Mouse (Mus musculus): Measurements from ENCODE around the gene Zfp955a. TPM values are rescaled to one million over a fixed set of nuclear protein-coding genes. Genes with fewer than 3 reads are reported as not detected.
A peak's percentile ranks its signal among the peaks of the same experiment; 100 is the strongest.
"Not testable (repeated sequence)": the region's sequence is repeated elsewhere in the genome, so short reads cannot be mapped to it uniquely, and the experiment has no call there.

Zfp955a gene
- polyA plus RNA-seq (2014; fragmentation: Nextera tagmentation; extraction: Ambion mirVana), result 18.8 and 19.1 TPM in 2 replicates

GRCm38 (mm10) chr17:33254530-33255318, at the start of gene Zfp955a:
Gene Zfp955a (minus strand): TSS chr17:33255145.
- not testable (repeated sequence) for H3K27ac ChIP-seq (replicated peaks; ENCODE audit: low read depth, low read length); H3K36me3 ChIP-seq (ENCODE audit: control insufficient read depth, insufficient read depth, low read length); H3K9ac ChIP-seq (ENCODE audit: low read length); H3K4me2 ChIP-seq (ENCODE audit: low read depth, severe bottlenecking); H3K4me1 ChIP-seq (ENCODE audit: control insufficient read depth, insufficient read depth, low read length); H3K27me3 ChIP-seq (ENCODE audit: control insufficient read depth, insufficient read depth, low read length); H3K9me3 ChIP-seq (ENCODE audit: control insufficient read depth, low read length); DNase-seq (ENCODE audit: low spot score); H3K4me3 ChIP-seq (ENCODE audit: low read depth, low read length)
- ATAC-seq (ENCODE audit: insufficient number of reproducible peaks, low FRiP score, low TSS enrichment, low read depth), result peak; percentile 92
- WGBS, result 24% methylated on average over 1 of the region's 34 CpGs

GRCm38 (mm10) chr17:33289876-33290149, 34.9 kb upstream of the Zfp955a start:
- not testable (repeated sequence) for H3K4me2 ChIP-seq (ENCODE audit: low read depth, severe bottlenecking); H3K27me3 ChIP-seq (ENCODE audit: control insufficient read depth, insufficient read depth, low read length); H3K4me3 ChIP-seq (ENCODE audit: low read depth, low read length); H3K36me3 ChIP-seq (ENCODE audit: control insufficient read depth, insufficient read depth, low read length); DNase-seq (ENCODE audit: low spot score); H3K27ac ChIP-seq (replicated peaks; ENCODE audit: low read depth, low read length); H3K9ac ChIP-seq (ENCODE audit: low read length); H3K4me1 ChIP-seq (ENCODE audit: control insufficient read depth, insufficient read depth, low read length); H3K9me3 ChIP-seq (ENCODE audit: control insufficient read depth, low read length)
- peak; percentile 51 for ATAC-seq (ENCODE audit: insufficient number of reproducible peaks, low FRiP score, low TSS enrichment, low read depth)
- no CpG with 5 or more reads among the region's 9 CpGs for WGBS

GRCm38 (mm10) chr17:33289039-33289875, 34.3 kb upstream of the Zfp955a start, which contains the start of gene Zfp955b:
Gene Zfp955b (plus strand): TSS chr17:33289544.
- not testable (repeated sequence) for H3K27me3 ChIP-seq (ENCODE audit: control insufficient read depth, insufficient read depth, low read length); H3K27ac ChIP-seq (replicated peaks; ENCODE audit: low read depth, low read length)
- peak; percentile 98 for ATAC-seq (ENCODE audit: insufficient number of reproducible peaks, low FRiP score, low TSS enrichment, low read depth)

GRCm38 (mm10) chr17:33268907-33269306, 14.0 kb upstream of the Zfp955a start:
- no peak overlapping the region for H3K4me3 ChIP-seq (ENCODE audit: low read depth, low read length)
- H3K27ac ChIP-seq (replicated peaks; ENCODE audit: low read depth, low read length), result no peak overlapping the region
- H3K36me3 ChIP-seq (ENCODE audit: control insufficient read depth, insufficient read depth, low read length), result no peaks in the 10 kb centered on the region
- no peak overlapping the region for H3K4me2 ChIP-seq (ENCODE audit: low read depth, severe bottlenecking)
- 88% methylated on average over 9 of the region's 9 CpGs for WGBS
- H3K9me3 ChIP-seq (ENCODE audit: control insufficient read depth, low read length), result no peaks in the 10 kb centered on the region
- no peaks in the 10 kb centered on the region for H3K4me1 ChIP-seq (ENCODE audit: control insufficient read depth, insufficient read depth, low read length)
- no peak for DNase-seq (ENCODE audit: low spot score)
- ATAC-seq (ENCODE audit: insufficient number of reproducible peaks, low FRiP score, low TSS enrichment, low read depth), result no peak
- H3K27me3 ChIP-seq (ENCODE audit: control insufficient read depth, insufficient read depth, low read length), result no peaks in the 10 kb centered on the region
- H3K9ac ChIP-seq (ENCODE audit: low read length), result no peak overlapping the region

More at GRCm38 (mm10) chr17:33289039-33289875, 34.3 kb upstream of the Zfp955a start, which contains the start of gene Zfp955b:
- WGBS, result no CpG with 5 or more reads among the region's 25 CpGs
- not testable (repeated sequence) for H3K4me2 ChIP-seq (ENCODE audit: low read depth, severe bottlenecking); H3K36me3 ChIP-seq (ENCODE audit: control insufficient read depth, insufficient read depth, low read length); H3K4me1 ChIP-seq (ENCODE audit: control insufficient read depth, insufficient read depth, low read length); H3K9ac ChIP-seq (ENCODE audit: low read length); H3K4me3 ChIP-seq (ENCODE audit: low read depth, low read length); DNase-seq (ENCODE audit: low spot score); H3K9me3 ChIP-seq (ENCODE audit: control insufficient read depth, low read length)

- 88% methylated on average over 1 of the region's 1 CpGs for WGBS
- Histone ChIP-seq H3K9ac (ENCODE audit: low read length) (no peak within 1 kb of the TSS), H3K4me3 (ENCODE audit: low read depth, low read length) (no peak within 1 kb of the TSS), H3K27ac (replicated peaks; ENCODE audit: low read depth, low read length) (no peak within 1 kb of the TSS), H3K9me3 (ENCODE audit: control insufficient read depth, low read length) (no peaks in the 10 kb centered on the region), H3K4me2 (ENCODE audit: low read depth, severe bottlenecking) (no peak within 1 kb of the TSS), H3K36me3 (ENCODE audit: control insufficient read depth, insufficient read depth, low read length) (no peaks in the 10 kb centered on the region), H3K27me3 (ENCODE audit: control insufficient read depth, insufficient read depth, low read length) (no peaks in the 10 kb centered on the region), H3K4me1 (ENCODE audit: control insufficient read depth, insufficient read depth, low read length) (no peaks in the 10 kb centered on the region)
- no peak for ATAC-seq (ENCODE audit: insufficient number of reproducible peaks, low FRiP score, low TSS enrichment, low read depth)
- no peak for DNase-seq (ENCODE audit: low spot score)
Measured at GRCm38 (mm10) chr17:33264376-33264775, 9.4 kb upstream of the Zfp955a start, which contains the start of gene Olfr63. Gene Olfr63 (plus strand): TSS chr17:33264676.

- not testable (repeated sequence) for DNase-seq (ENCODE audit: low spot score); H3K4me3 ChIP-seq (ENCODE audit: low read depth, low read length); H3K9ac ChIP-seq (ENCODE audit: low read length); H3K4me1 ChIP-seq (ENCODE audit: control insufficient read depth, insufficient read depth, low read length); ATAC-seq (ENCODE audit: insufficient number of reproducible peaks, low FRiP score, low TSS enrichment, low read depth); H3K27me3 ChIP-seq (ENCODE audit: control insufficient read depth, insufficient read depth, low read length); H3K4me2 ChIP-seq (ENCODE audit: low read depth, severe bottlenecking); H3K36me3 ChIP-seq (ENCODE audit: control insufficient read depth, insufficient read depth, low read length); H3K27ac ChIP-seq (replicated peaks; ENCODE audit: low read depth, low read length); H3K9me3 ChIP-seq (ENCODE audit: control insufficient read depth, low read length)
- WGBS, result no CpG with 5 or more reads among the region's 2 CpGs
Measured at GRCm38 (mm10) chr17:33255319-33255657, 343 bp upstream of the Zfp955a start.

- not testable (repeated sequence) for ATAC-seq (ENCODE audit: insufficient number of reproducible peaks, low FRiP score, low TSS enrichment, low read depth)
Measured at GRCm38 (mm10) chr17:33236646-33237045, 18.3 kb downstream of the Zfp955a start.

GRCm38 (mm10) chr17:33221590-33221989, 33.4 kb downstream of the Zfp955a start, which contains the start of gene Olfr1564:
Gene Olfr1564 (minus strand): TSS chr17:33221690.
- H3K4me3 ChIP-seq (ENCODE audit: low read depth, low read length), result no peak within 1 kb of the TSS
- H3K4me2 ChIP-seq (ENCODE audit: low read depth, severe bottlenecking), result no peak within 1 kb of the TSS
- ATAC-seq (ENCODE audit: insufficient number of reproducible peaks, low FRiP score, low TSS enrichment, low read depth) (no peak), DNase-seq (ENCODE audit: low spot score) (no peak)
- H3K9me3 ChIP-seq (ENCODE audit: control insufficient read depth, low read length), result no peaks in the 10 kb centered on the region
- no peak within 1 kb of the TSS for H3K9ac ChIP-seq (ENCODE audit: low read length)
- 87% methylated on average over 2 of the region's 2 CpGs for WGBS
- H3K36me3 ChIP-seq (ENCODE audit: control insufficient read depth, insufficient read depth, low read length), result no peaks in the 10 kb centered on the region
- no peak within 1 kb of the TSS for H3K27ac ChIP-seq (replicated peaks; ENCODE audit: low read depth, low read length)
- H3K4me1 ChIP-seq (ENCODE audit: control insufficient read depth, insufficient read depth, low read length), result no peaks in the 10 kb centered on the region
- no peaks in the 10 kb centered on the region for H3K27me3 ChIP-seq (ENCODE audit: control insufficient read depth, insufficient read depth, low read length)

More at GRCm38 (mm10) chr17:33236646-33237045, 18.3 kb downstream of the Zfp955a start:
- H3K4me1 ChIP-seq (ENCODE audit: control insufficient read depth, insufficient read depth, low read length); H3K36me3 ChIP-seq (ENCODE audit: control insufficient read depth, insufficient read depth, low read length); H3K27me3 ChIP-seq (ENCODE audit: control insufficient read depth, insufficient read depth, low read length); H3K9ac ChIP-seq (ENCODE audit: low read length); H3K9me3 ChIP-seq (ENCODE audit: control insufficient read depth, low read length); DNase-seq (ENCODE audit: low spot score); H3K4me3 ChIP-seq (ENCODE audit: low read depth, low read length); H3K27ac ChIP-seq (replicated peaks; ENCODE audit: low read depth, low read length); H3K4me2 ChIP-seq (ENCODE audit: low read depth, severe bottlenecking): not testable (repeated sequence)
- 96% methylated on average over 1 of the region's 1 CpGs for WGBS
